Mouse (Mus musculus): ENCODE data around the gene Lzts2. TPM values are rescaled to one million over a fixed set of nuclear protein-coding genes. Genes with fewer than 3 reads are reported as not detected.

Gene Lzts2
- polyA plus RNA-seq, 1 experiment from 2014 or later: 26.2 TPM

DNA sequence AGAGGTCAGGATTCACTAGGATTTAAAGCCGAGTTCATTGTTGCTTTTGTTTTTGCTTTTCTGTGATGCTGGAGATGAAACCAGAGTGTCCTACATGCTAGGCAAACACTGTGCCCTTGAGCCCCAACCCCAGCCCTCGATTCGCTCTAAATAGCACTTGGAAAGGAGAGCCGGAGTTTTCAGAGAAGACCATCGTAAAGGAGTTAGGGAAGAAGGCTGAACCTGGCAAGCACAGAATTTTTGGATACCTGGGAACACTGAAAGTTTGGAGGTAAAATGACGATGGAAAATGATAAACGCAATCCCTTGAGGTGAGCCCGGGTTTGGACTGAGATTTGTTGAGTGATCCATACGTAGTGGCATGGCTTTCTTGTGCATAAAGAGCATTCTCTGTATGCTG is 25.9 kb upstream of the Lzts2 start:
- ATAC-seq: no peak
- no peak for TF ChIP-seq CTCF (IDR thresholded peaks at IDR 0.05; ENCODE audit: low read depth)
- peaks cover 10% of the 10 kb centered on the region; the same call in 1 of the 2 replicates for H3K36me3 ChIP-seq (ENCODE audit: control insufficient read depth, insufficient read depth)
- no peaks in the 10 kb centered on the region for H3K9me3 ChIP-seq (ENCODE audit: control insufficient read depth)
- H3K4me2 ChIP-seq (replicated peaks; ENCODE audit: low read depth): peak overlapping the region; percentile 95
- H3K27me3 ChIP-seq (replicated peaks; ENCODE audit: control insufficient read depth, insufficient read depth, low read length): no peaks in the 10 kb centered on the region
- peak overlapping the region; percentile 60; the same call in 1 of the 2 replicates for H3K4me3 ChIP-seq (ENCODE audit: low read depth, low read length)
- H3K9ac ChIP-seq (ENCODE audit: low read depth, low read length): no peak overlapping the region
- H3K4me1 ChIP-seq (replicated peaks; ENCODE audit: control insufficient read depth, insufficient read depth, low read length): 0 out of 2 replicates have a peak, but pooled peaks cover 16% of the 10 kb centered on the region
- H3K27ac ChIP-seq (ENCODE audit: low read depth, low read length): peak overlapping the region; percentile 91
- 24% methylated on average over 9 of the region's 9 CpGs for WGBS

GRCm38 (mm10) chr19:44988831-44989566 is 25.2 kb upstream of the Lzts2 start, which contains the start of gene Sema4g:
Gene Sema4g, plus strand, starts transcription at chr19:44989101.
- H3K27ac ChIP-seq (ENCODE audit: low read depth, low read length): peak within 1 kb of the TSS; percentile 91
- H3K4me1 ChIP-seq (replicated peaks; ENCODE audit: control insufficient read depth, insufficient read depth, low read length): 0 out of 2 replicates have a peak, but pooled peaks cover 15% of the 10 kb centered on the region
- no peaks in the 10 kb centered on the region for H3K9me3 ChIP-seq (ENCODE audit: control insufficient read depth)
- no peaks in the 10 kb centered on the region for H3K27me3 ChIP-seq (replicated peaks; ENCODE audit: control insufficient read depth, insufficient read depth, low read length)
- H3K36me3 ChIP-seq (ENCODE audit: control insufficient read depth, insufficient read depth): peaks cover 11% of the 10 kb centered on the region
- H3K4me3 ChIP-seq (ENCODE audit: low read depth, low read length): peak within 1 kb of the TSS; percentile 60
- WGBS: under 1% methylated on average over 52 of the region's 58 CpGs
- H3K9ac ChIP-seq (ENCODE audit: low read depth, low read length): peak within 1 kb of the TSS; percentile 75
- peak within 1 kb of the TSS; percentile 95 for H3K4me2 ChIP-seq (replicated peaks; ENCODE audit: low read depth)
- peak; percentile 59 for TF ChIP-seq CTCF (IDR thresholded peaks at IDR 0.05; ENCODE audit: low read depth)
- peak; percentile 14; the same call in 1 of the 2 replicates for ATAC-seq

- Histone ChIP-seq H3K4me3 (ENCODE audit: low read depth, low read length) (peak overlapping the region; percentile 60), H3K27me3 (replicated peaks; ENCODE audit: control insufficient read depth, insufficient read depth, low read length) (no peaks in the 10 kb centered on the region), H3K9me3 (ENCODE audit: control insufficient read depth) (no peaks in the 10 kb centered on the region), H3K4me2 (replicated peaks; ENCODE audit: low read depth) (peak overlapping the region; percentile 95), H3K27ac (ENCODE audit: low read depth, low read length) (peak overlapping the region; percentile 91), H3K36me3 (ENCODE audit: control insufficient read depth, insufficient read depth) (peaks cover 14% of the 10 kb centered on the region), H3K9ac (ENCODE audit: low read depth, low read length) (peak overlapping the region; percentile 75), H3K4me1 (replicated peaks; ENCODE audit: control insufficient read depth, insufficient read depth, low read length) (0 out of 2 replicates have a peak, but pooled peaks cover 12% of the 10 kb centered on the region)
- no peak for ATAC-seq
- no peak for TF ChIP-seq CTCF (IDR thresholded peaks at IDR 0.05; ENCODE audit: low read depth)
- 4% methylated on average over 22 of the region's 22 CpGs for WGBS
Observed at GRCm38 (mm10) chr19:44989567-44990495, 24.4 kb upstream of the Lzts2 start.

GRCm38 (mm10) chr19:44991031-44991430 is 23.2 kb upstream of the Lzts2 start:
- peak; percentile 69 for ATAC-seq

GRCm38 (mm10) chr19:44992246-44992645 is 22.0 kb upstream of the Lzts2 start:
- no peaks in the 10 kb centered on the region for H3K9me3 ChIP-seq (ENCODE audit: control insufficient read depth)
- H3K36me3 ChIP-seq (ENCODE audit: control insufficient read depth, insufficient read depth): peaks cover 20% of the 10 kb centered on the region
- no peak overlapping the region for H3K9ac ChIP-seq (ENCODE audit: low read depth, low read length)
- no peak for TF ChIP-seq CTCF (IDR thresholded peaks at IDR 0.05; ENCODE audit: low read depth)
- H3K4me1 ChIP-seq (replicated peaks; ENCODE audit: control insufficient read depth, insufficient read depth, low read length): 0 out of 2 replicates have a peak, but pooled peaks cover 12% of the 10 kb centered on the region
- H3K4me3 ChIP-seq (ENCODE audit: low read depth, low read length): no peak overlapping the region
- H3K27me3 ChIP-seq (replicated peaks; ENCODE audit: control insufficient read depth, insufficient read depth, low read length): no peaks in the 10 kb centered on the region
- ATAC-seq: no peak
- 40% methylated on average over 7 of the region's 7 CpGs for WGBS
- H3K27ac ChIP-seq (ENCODE audit: low read depth, low read length): peak overlapping the region; percentile 60
- no peak overlapping the region for H3K4me2 ChIP-seq (replicated peaks; ENCODE audit: low read depth)

More at GRCm38 (mm10) chr19:44991031-44991430, 23.2 kb upstream of the Lzts2 start:
- H3K4me3 ChIP-seq (ENCODE audit: low read depth, low read length): 0 out of 2 replicates have a peak overlapping the region, but pooled peaks have one; percentile 60
- peak overlapping the region; percentile 95 for H3K4me2 ChIP-seq (replicated peaks; ENCODE audit: low read depth)
- H3K9me3 ChIP-seq (ENCODE audit: control insufficient read depth): no peaks in the 10 kb centered on the region
- no peaks in the 10 kb centered on the region for H3K27me3 ChIP-seq (replicated peaks; ENCODE audit: control insufficient read depth, insufficient read depth, low read length)
- H3K36me3 ChIP-seq (ENCODE audit: control insufficient read depth, insufficient read depth): peaks cover 14% of the 10 kb centered on the region
- peak overlapping the region; percentile 91 for H3K27ac ChIP-seq (ENCODE audit: low read depth, low read length)
- H3K9ac ChIP-seq (ENCODE audit: low read depth, low read length): no peak overlapping the region
- no peak for TF ChIP-seq CTCF (IDR thresholded peaks at IDR 0.05; ENCODE audit: low read depth)
- WGBS: 38% methylated on average over 8 of the region's 8 CpGs
- 0 out of 2 replicates have a peak, but pooled peaks cover 12% of the 10 kb centered on the region for H3K4me1 ChIP-seq (replicated peaks; ENCODE audit: control insufficient read depth, insufficient read depth, low read length)
